Mouse (Mus musculus) lung, embryonic 16.5 days (tissue): ENCODE data around the gene Map1s. TPM values are rescaled to one million over a fixed set of nuclear protein-coding genes. Genes with fewer than 3 reads are reported as not detected.

Experiments used
- ATAC-seq: fragments of 200-750 bp; cut with Nextera tagmentation; 2 replicates; pipeline ENCODE4 v1.8.0; 2017; ENCODE audit warnings: low read depth, mild to moderate bottlenecking, moderate library complexity
- H3K27ac ChIP-seq: fragments of 300-500 bp; sonication (generic); 2 replicates; pipeline ENCODE4 v1.5.1; 2014; ENCODE audit warnings: mild to moderate bottlenecking, control low read depth, low read length
- H3K27me3 ChIP-seq: fragments of 300-500 bp; sonication (generic); 2 replicates; pipeline ENCODE4 v1.6.1; 2014; ENCODE audit warnings: low read depth, low read length, mixed read lengths; ENCODE audit not compliant: control insufficient read depth, insufficient read depth
- H3K36me3 ChIP-seq: fragments of 300-500 bp; sonication (generic); 2 replicates; pipeline ENCODE4 v1.6.1; 2014; ENCODE audit warnings: low read length; ENCODE audit not compliant: control insufficient read depth, insufficient read depth
- H3K4me1 ChIP-seq: fragments of 300-500 bp; sonication (generic); replicated peaks from 2 replicates; pipeline ENCODE4 v1.6.1; 2014; ENCODE audit warnings: low read length, mixed read lengths; ENCODE audit not compliant: control insufficient read depth, insufficient read depth
- H3K4me2 ChIP-seq: fragments of 300-500 bp; sonication (generic); 2 replicates; pipeline ENCODE4 v1.6.1; 2014; ENCODE audit warnings: low read depth, low read length, control low read depth
- H3K4me3 ChIP-seq: fragments of 300-500 bp; sonication (generic); 2 replicates; pipeline ENCODE4 v1.5.1; 2014; ENCODE audit warnings: mild to moderate bottlenecking, low read length, control low read depth
- H3K9ac ChIP-seq: fragments of 300-500 bp; sonication (generic); 2 replicates; pipeline ENCODE4 v1.6.1; 2014; ENCODE audit warnings: low read length, control low read depth
- H3K9me3 ChIP-seq: fragments of 300-500 bp; sonication (generic); 2 replicates; pipeline ENCODE4 v1.6.1; 2016; ENCODE audit warnings: low read length; ENCODE audit not compliant: control insufficient read depth
- WGBS: fragments of 180-500 bp; shearing (Covaris S2); extraction: QIAGEN DNeasy Blood & Tissue Kit; methylation state at CpG from one replicate; pipeline ENCODE4 v1.1.7; 2014; 5-methylcytosine and 5-hydroxymethylcytosine counted together
- polyA plus RNA-seq: library from polyadenylated mRNA; unstranded; fragments of >200 nt; fragmentation: Nextera tagmentation; extraction: Ambion mirVana; gene quantifications from 2 replicates; pipeline ENCODE4 v1.2.1, GENCODE M21; 2015

Map1s gene
- polyA plus RNA-seq, 1 experiment from 2014 or later, result 49.2 TPM

- peak; percentile 37; the same call in 1 of the 2 replicates for ATAC-seq
- 70% methylated on average over 9 of the region's 9 CpGs for WGBS
- H3K27me3 ChIP-seq, result no peaks in the 10 kb centered on the region
These were observed 14.6 kb downstream of the Map1s start for GRCm38 (mm10) chr8:70920049-70920922.

GRCm38 (mm10) chr8:70924151-70924550 is 18.4 kb downstream of the Map1s start:
- Histone ChIP-seq H3K27me3 (no peaks in the 10 kb centered on the region), H3K9me3 (no peaks in the 10 kb centered on the region), H3K4me3 (no peak overlapping the region), H3K27ac (no peak overlapping the region), H3K36me3 (peaks cover 3% of the 10 kb centered on the region; the same call in 1 of the 2 replicates), H3K9ac (no peak overlapping the region), H3K4me2 (no peak overlapping the region), H3K4me1 (no peaks in the 10 kb centered on the region)
- no peak for ATAC-seq
- WGBS, result 77% methylated on average over 4 of the region's 4 CpGs

More at GRCm38 (mm10) chr8:70920049-70920922, 14.6 kb downstream of the Map1s start:
- no peak overlapping the region for H3K27ac ChIP-seq
- no peak overlapping the region for H3K4me2 ChIP-seq
- peaks cover 36% of the 10 kb centered on the region for H3K36me3 ChIP-seq
- H3K9me3 ChIP-seq, result no peaks in the 10 kb centered on the region
- no peak overlapping the region for H3K9ac ChIP-seq
- no peaks in the 10 kb centered on the region for H3K4me1 ChIP-seq
- H3K4me3 ChIP-seq, result no peak overlapping the region

DNA sequence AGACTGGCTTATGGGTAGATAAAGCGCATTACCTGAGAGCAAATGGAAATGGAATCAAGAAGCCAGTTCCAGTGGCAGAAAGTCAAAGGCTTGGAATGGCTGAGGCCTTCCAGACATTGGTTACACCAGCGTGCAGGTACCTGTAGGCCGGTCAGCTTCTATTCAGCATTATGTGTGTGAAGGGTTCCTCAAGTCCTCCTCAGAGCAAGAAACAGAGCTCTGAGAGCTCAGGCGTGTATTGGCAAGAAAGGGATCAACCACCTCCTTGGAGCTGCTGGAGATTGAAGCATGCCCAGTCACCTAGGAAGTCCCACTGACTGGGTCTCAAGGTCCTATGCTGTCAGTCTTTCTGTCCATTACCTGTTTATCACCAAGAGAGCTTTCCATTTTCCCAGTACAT is 20.0 kb downstream of the Map1s start:
- Histone ChIP-seq H3K27me3 (no peaks in the 10 kb centered on the region), H3K9me3 (no peaks in the 10 kb centered on the region), H3K36me3 (no peaks in the 10 kb centered on the region; the same call in 1 of the 2 replicates), H3K9ac (no peak overlapping the region), H3K4me2 (no peak overlapping the region), H3K4me1 (no peaks in the 10 kb centered on the region), H3K4me3 (no peak overlapping the region), H3K27ac (no peak overlapping the region)
- WGBS, result 90% methylated on average over 4 of the region's 4 CpGs
- ATAC-seq, result no peak

DNA sequence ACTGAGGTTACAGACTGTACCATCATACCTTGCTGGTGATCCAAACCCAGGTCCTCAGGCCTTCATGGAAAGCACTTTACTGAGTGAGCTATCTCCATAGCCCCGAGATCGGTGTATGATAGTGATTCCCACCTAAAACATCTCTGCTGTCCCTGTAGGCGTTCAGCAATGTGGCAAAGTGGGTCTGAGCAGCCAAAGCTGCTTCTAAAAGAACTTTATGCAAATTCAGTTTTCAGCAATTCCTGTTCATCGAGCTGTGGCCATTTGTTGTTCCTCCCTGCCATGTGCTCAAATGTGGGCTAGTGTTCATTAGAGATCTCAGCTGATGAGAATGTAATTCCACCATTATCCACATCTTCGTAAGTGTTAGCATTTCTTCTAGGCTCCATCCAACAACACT is 20.7 kb downstream of the Map1s start:
- Histone ChIP-seq H3K36me3 (no peaks in the 10 kb centered on the region; the same call in 1 of the 2 replicates), H3K4me2 (no peak overlapping the region), H3K4me3 (no peak overlapping the region), H3K4me1 (no peaks in the 10 kb centered on the region), H3K27ac (no peak overlapping the region), H3K9me3 (no peaks in the 10 kb centered on the region), H3K9ac (no peak overlapping the region), H3K27me3 (no peaks in the 10 kb centered on the region)
- ATAC-seq, result no peak
- 85% methylated on average over 5 of the region's 5 CpGs for WGBS

GRCm38 (mm10) chr8:70928096-70928495 is 22.4 kb downstream of the Map1s start:
- no peak overlapping the region for H3K27ac ChIP-seq

DNA sequence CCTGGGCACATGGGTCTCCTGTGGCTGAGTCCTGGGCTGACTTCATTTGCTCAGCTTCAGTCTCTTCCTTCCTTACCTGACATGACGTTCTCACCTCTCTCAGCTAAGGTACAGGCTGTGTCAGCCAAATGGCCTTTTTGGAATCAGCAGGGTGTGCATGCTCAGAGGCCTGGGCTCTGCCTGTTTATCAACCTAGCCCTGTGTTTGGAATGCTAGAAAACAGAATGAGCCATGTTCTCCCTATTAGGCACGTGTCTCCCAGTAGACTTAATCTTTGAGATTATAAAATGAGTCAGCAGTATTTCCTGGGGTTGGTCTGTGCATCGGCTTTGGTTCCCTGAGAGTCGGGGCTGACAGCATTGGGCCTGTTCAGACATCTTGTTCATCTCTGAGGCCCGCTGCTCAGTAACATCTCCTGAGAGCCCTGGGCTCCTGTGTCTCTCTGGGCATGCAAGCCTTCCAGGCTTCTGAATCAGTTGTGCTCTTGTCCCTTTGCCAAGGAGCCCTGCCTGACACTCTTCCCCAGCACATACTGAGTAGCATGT is 23.1 kb downstream of the Map1s start:
- no peak overlapping the region for H3K4me2 ChIP-seq
- WGBS, result 70% methylated on average over 5 of the region's 5 CpGs
- no peak overlapping the region for H3K4me3 ChIP-seq
- no peaks in the 10 kb centered on the region for H3K27me3 ChIP-seq
- H3K9me3 ChIP-seq, result no peaks in the 10 kb centered on the region
- ATAC-seq, result no peak
- H3K36me3 ChIP-seq, result no peaks in the 10 kb centered on the region
- H3K27ac ChIP-seq, result no peak overlapping the region
- no peaks in the 10 kb centered on the region for H3K4me1 ChIP-seq
- H3K9ac ChIP-seq, result no peak overlapping the region

More at GRCm38 (mm10) chr8:70928096-70928495, 22.4 kb downstream of the Map1s start:
- H3K4me1 ChIP-seq, result no peaks in the 10 kb centered on the region
- no peaks in the 10 kb centered on the region for H3K9me3 ChIP-seq
- H3K4me3 ChIP-seq, result no peak overlapping the region
- no peak overlapping the region for H3K4me2 ChIP-seq
- ATAC-seq, result no peak
- H3K36me3 ChIP-seq, result no peaks in the 10 kb centered on the region
- H3K9ac ChIP-seq, result no peak overlapping the region
- 63% methylated on average over 3 of the region's 3 CpGs for WGBS
- H3K27me3 ChIP-seq, result no peaks in the 10 kb centered on the region

GRCm38 (mm10) chr8:70931731-70932130 is 26.0 kb downstream of the Map1s start:
- Histone ChIP-seq H3K9ac (no peak overlapping the region), H3K4me3 (no peak overlapping the region), H3K9me3 (no peaks in the 10 kb centered on the region), H3K27me3 (no peaks in the 10 kb centered on the region), H3K4me1 (no peaks in the 10 kb centered on the region), H3K4me2 (no peak overlapping the region), H3K27ac (no peak overlapping the region), H3K36me3 (no peaks in the 10 kb centered on the region)
- no peak for ATAC-seq
- 89% methylated on average over 11 of the region's 11 CpGs for WGBS

- H3K27me3 ChIP-seq, result no peaks in the 10 kb centered on the region
- 73% methylated on average over 4 of the region's 4 CpGs for WGBS
- H3K4me2 ChIP-seq, result no peak overlapping the region
- no peaks in the 10 kb centered on the region for H3K9me3 ChIP-seq
- H3K4me1 ChIP-seq, result no peaks in the 10 kb centered on the region
- H3K4me3 ChIP-seq, result no peak overlapping the region
- H3K9ac ChIP-seq, result no peak overlapping the region
- H3K36me3 ChIP-seq, result no peaks in the 10 kb centered on the region
- no peak for ATAC-seq
- no peak overlapping the region for H3K27ac ChIP-seq
These were observed 27.3 kb downstream of the Map1s start for GRCm38 (mm10) chr8:70933036-70933435.

GRCm38 (mm10) chr8:70934786-70935185 is 29.1 kb downstream of the Map1s start:
- ATAC-seq, result peak; percentile 31; the same call in 1 of the 2 replicates
- Histone ChIP-seq H3K27ac (no peak overlapping the region), H3K27me3 (no peaks in the 10 kb centered on the region), H3K36me3 (no peaks in the 10 kb centered on the region), H3K9ac (no peak overlapping the region), H3K9me3 (no peaks in the 10 kb centered on the region), H3K4me3 (no peak overlapping the region), H3K4me1 (no peaks in the 10 kb centered on the region), H3K4me2 (no peak overlapping the region)
- 48% methylated on average over 7 of the region's 7 CpGs for WGBS
